Mouse (Mus musculus) activated CD4-positive, CD25-positive, alpha-beta regulatory T cell, adult 4 months (primary cell): ENCODE measurements around the gene Cdk12. TPM values are rescaled to one million over a fixed set of nuclear protein-coding genes. Genes with fewer than 3 reads are reported as not detected.

ENCODE experiments used
- ATAC-seq: one replicate; pipeline ENCODE4 v1.8.0; 2017
- polyA plus RNA-seq, 2 experiments: library from polyadenylated mRNA; unstranded; fragments of 100-300 nt; shearing (Covaris generic); gene quantifications; one replicate each; pipeline ENCODE4 v1.2.1; 2017

Cdk12 gene
- polyA plus RNA-seq, 2 experiments from 2014 or later: 24.6 to 24.9 TPM

DNA sequence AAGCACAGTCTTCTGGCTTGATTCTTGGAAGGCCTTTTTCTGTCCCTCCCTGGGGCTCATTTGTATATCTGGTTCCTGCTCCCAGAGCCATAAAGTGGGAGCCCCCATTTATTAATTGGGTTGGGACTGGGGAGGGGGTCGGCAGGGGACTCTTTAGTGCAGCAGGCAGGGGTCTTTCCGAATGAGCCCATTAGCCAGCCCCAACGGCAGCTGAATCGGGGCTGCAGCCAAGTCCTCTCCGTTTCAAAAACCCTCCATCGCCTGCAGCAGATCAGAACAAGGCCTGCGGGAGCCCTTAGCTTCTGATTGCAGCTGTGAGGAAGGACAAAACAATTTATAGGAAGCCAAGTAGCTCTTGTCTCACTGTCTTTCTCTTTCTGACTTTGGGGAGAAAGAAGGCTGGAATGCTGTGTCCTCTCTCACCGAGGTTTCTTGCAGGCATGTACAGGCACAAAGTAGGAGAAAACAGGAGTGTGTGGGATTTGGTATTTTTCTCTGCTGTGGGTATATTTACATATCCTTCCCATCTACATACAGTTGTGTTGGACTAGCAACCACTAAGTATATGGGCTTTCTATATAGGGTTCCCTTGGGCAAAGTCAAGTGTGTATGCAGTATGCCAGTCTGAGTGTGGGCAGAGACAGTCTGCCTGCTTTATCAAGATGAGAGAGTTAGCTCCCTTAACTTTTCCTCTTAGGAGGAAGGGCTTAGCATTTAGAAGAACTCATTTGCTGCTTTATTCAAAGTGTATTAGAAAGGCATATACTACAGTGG lies 58.0 kb downstream of the Cdk12 start:
- no peak for ATAC-seq

DNA sequence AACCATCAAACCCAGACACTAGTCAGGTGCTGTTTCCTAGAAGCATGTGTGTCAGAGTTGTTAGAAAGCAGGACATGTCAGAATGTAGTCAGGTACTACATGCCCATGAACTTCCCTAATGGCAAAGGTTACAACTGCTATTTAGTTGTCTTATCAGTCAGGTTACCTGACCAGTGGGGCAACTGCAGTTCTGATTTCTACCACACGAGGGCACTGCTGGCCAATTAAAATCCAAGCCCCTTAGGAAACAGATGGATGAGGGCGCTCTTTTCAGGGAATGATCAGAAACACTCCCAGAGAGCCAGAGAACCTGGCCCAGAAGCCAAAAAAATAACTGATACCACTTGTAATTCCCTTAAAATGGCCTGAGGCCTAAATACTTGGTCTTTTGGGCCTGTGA lies 62.2 kb downstream of the Cdk12 start:
- no peak for ATAC-seq

DNA sequence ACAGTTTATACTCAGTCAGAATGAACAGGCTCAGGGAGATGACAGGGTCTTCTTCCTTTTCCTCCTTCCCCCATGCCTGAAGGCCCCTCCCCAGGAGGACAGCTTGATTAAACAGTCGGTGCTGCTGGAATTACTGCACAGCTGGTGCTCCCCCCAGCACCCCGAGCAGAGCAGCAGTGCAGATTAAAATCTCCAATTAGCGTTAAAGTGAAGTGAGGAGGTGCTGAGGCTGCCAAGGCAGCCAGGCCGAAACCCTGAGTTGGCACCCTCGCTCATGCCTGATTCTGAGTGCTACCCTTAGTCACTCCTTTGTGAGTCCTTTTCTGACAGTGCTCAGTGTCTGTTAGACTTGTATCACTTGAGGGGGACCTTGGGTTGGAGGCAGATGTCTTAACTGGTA lies 63.0 kb downstream of the Cdk12 start:
- ATAC-seq: no peak

DNA sequence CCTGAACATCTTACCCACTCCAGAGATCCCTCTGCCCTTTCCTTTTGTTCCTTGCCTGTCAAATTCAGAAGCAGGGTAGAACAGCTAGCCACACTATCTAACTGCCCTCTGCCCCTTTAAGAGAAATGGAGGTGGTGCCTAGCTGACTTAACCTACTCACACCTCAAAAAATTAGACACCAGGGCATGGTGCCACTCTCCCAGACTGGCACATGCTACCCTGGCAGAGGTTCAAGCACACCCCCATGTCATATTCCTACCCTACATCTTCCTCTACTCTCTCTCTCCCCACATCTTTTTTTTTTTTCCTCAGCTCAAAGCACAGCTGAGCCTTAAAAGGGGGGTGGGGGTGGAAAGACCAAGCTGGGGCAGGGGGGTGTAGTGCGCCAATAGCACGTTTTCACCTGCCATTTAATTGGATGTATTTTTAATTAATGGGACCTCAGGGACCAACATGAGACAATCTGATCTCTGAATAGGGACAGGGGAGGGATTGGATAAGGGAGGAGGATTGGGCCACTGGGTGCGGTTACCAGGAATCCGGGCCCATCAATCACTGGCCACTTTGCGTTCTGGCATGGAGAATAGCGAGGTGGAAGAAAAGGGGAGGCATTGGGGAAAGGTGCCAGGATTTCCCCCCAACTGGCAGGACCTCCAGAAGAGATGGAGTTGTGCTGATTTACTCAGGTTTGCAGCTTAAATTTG lies 64.0 kb downstream of the Cdk12 start:
- no peak for ATAC-seq

DNA sequence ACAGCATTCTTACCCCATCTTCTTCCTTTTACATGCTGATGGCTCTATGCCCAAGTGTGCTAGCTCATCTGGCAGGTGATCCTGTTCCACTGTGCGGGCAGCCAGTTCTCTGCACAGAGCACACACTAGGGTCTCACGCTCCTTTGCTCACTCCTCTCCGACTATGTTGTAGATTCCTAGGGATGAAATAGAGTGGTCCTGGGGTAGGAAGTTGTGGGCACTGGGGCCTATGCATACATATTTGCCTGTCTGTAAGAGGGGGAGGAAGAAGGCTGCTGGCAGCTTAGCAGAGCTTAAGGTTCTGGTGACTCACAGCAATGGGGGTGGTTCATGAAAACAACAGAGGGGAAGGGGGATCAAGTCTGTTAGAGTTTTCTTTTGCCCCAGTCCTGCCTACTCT lies 67.2 kb downstream of the Cdk12 start:
- no peak for ATAC-seq

DNA sequence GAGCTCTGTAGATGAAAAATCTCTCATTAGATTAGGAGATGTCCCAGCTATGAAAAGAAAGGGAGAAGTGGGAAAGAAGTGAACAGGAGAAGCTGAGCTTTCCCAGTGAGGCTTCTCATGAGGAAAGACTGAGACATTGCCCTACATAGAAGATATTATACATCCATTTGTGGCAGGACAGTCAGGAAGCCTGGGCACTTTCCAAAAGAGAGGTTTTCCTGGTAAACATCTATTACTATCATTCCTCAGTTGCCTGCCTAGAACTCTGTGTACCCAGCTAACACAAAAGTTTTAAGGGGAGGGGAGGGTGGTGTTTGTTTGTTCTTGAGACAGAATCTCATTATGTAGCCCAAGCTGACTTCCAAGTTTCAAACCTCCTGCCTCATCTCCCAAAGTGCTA lies 67.6 kb downstream of the Cdk12 start:
- no peak for ATAC-seq

DNA sequence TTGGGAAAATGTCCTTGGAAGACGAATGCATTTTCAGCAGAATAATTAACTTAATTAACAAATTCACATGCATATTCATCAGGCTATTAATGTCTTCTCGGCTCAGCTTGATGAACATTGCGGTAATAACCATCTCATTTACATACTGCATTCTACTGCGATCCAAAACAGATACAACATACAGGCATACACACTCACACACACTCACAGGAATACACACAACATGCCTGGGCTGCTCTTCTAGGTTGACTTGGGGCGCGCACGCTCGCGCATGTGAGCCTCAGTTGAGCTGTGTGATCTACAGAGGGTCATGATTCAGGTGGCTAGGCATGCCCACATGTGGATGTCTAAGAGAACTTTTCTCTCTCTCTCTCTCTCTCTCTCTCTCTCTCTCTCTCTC lies 80.9 kb downstream of the Cdk12 start:
- ATAC-seq: no peak

DNA sequence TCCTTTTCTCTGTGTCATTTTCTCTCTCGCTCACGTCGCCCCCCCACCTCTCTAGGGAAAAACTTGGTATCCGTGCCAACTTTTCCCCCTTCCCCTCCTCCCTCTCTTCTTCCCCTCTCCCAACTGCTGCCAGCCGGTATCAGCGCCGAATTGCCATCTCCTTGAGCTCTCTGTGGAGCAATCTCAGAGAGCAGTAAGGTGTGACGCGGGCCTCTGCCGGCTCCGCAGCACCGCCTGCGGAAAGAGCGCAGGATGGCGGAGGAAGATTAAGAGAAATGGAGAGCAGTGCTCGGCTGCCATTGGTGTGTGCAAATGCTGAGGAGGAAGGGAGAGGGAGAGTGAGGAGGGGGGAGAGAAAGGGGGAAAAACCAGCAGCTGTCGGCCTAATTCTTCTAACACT lies 81.4 kb downstream of the Cdk12 start:
- ATAC-seq: no peak

DNA sequence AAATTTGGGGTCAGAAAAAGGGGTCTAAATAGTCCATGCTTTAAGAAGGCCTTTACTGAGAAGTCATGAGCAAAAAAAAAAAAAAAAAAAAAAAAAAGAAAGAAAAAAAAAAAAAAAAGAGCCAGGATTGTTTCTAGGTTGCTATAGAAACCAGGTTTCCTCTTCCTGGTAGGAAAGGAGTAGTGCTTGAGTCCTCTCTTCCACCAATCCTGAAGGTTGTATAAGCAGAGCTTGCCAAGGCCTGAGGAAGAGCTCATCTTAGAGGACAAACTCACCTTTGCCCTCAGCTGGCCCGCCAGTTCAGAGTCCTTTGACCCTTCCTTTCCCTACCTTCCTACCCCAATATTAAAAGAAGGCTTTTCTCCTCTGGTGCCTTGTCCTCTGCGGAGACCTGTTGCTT lies 82.5 kb downstream of the Cdk12 start:
- ATAC-seq: no peak

DNA sequence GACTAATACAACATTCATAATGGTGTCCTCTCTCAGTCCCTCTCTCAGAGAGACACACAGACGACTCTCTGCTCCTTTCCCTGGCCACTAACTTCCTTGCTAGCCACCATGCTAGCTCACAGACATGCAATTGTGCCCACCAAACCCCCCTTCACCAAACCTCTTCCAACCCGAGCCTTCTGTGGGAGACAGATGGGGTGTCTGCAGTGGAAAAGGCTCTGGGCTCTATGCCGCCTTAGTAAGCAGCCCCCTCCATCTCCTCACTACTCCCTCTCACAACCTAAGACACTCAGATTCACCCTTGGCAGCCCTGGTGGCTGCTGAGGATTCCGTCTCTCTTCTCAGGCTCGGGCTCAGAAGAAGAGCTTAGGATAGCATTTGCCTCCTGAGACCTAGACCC lies 84.7 kb downstream of the Cdk12 start:
- no peak for ATAC-seq

DNA sequence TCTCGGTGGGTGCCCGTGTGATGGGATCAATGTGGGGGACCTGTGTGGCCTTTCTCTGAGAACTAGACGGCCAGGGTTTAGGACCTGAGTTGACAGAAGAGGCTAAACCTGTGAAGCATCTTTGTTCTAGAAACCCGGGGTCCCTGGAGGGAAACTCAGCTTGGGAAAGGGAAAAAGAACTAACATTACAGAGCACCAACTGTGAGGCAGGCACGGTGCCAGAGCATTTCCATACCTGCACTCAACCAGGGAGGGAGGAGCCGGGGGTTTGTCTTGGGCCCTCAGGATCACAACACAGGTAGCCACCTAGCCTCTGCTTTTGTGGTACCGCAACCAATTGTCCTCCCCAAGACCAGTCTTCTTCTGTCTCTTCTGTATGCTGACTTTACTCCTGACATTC lies 85.1 kb downstream of the Cdk12 start:
- ATAC-seq: no peak

DNA sequence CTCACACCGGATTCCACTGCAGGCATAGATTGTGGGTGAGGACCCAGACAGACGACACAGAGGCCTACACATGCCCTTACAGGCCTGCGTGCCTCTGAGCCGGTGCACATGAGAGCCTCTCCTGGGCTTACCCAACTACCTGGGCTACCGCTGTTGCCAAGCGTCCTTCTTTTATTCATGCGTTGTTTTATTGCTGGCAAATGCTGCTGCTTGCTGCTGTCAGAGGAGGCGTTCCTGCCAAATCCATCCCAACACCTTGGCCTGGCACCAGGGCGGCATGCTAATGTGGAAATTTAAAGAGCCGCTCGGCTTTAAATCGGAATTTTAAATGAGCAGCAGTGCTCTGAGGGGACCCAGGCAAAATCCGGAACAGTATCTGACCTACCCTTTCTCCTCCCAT lies 87.0 kb downstream of the Cdk12 start:
- no peak for ATAC-seq

DNA sequence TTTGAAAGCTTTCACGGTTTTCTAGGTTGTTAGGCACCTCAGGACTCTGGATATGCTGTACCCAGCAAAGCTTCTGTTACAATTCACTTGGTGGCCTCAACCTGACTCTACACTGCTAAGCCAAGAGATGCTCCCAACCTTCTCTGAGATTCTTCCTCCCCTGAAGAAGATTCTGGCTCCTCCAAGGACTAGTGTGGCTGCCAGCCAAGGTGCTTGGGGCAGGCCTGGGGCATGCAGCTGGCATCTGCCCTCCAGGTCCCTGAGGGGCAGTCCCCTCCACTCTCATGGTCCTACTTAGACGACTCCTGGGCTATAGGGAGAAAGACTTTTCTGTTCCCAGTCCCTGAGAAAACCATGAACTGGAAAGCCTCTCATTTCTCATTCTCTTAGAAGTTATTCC lies 88.0 kb downstream of the Cdk12 start:
- no peak for ATAC-seq

DNA sequence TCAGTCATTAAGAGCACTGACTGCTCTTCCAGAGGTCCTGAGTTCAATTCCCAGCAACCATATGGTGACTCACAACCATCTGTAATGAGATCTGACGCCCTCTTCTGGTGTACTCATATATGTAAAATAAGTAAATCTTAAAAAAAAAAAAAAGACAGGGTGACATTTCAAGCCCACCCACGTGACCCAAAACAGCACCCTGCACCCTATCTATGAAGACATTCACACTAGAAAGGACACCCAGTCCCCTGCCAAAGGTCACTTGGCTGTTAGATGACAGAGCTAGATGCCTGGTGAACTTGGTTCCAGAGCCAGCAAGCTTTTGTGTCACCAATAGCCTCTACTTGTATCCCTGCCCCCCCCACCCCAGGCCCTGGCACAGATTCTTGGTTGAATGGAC lies 90.2 kb downstream of the Cdk12 start:
- ATAC-seq: no peak

DNA sequence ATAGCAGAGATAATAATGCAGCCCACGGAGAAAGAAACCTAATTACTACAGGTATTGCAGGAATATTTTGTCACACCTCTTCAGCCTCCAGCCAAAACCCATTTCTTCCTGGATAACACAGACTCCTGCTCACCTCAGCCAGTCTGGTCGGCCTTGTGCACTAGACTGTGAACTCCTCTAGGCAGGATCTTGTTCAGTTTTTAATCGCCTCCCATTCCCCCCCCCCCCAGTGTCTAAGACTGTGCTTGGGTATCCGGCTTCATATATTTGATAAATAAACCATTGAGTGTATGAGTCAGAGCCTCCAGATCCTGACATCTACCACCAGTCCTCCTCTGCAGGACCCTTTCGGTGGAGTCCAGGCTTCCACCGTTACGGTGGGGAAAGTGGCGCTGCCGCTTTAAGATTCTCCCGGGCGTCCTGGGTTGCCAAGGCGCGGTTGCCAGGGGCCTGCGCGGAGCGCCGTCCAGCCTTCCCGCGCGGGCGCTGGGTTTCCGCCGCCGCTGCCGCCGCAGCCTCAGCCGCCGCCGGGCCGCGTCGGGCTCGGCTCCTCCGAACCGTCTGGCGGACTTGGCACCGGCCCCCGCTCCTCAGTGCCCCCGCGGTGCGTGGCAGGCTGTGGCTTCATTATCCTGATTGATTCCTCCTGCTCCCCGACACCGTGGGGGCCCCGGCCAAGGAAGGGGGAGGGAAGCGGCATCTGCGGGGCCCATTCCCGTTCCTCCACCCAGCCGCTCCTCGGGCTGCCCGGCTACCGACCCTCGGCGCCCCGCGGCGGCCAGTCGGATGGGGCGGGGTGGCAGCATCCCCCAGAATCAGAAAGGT lies 91.5 kb downstream of the Cdk12 start:
- peak; percentile 28 for ATAC-seq

DNA sequence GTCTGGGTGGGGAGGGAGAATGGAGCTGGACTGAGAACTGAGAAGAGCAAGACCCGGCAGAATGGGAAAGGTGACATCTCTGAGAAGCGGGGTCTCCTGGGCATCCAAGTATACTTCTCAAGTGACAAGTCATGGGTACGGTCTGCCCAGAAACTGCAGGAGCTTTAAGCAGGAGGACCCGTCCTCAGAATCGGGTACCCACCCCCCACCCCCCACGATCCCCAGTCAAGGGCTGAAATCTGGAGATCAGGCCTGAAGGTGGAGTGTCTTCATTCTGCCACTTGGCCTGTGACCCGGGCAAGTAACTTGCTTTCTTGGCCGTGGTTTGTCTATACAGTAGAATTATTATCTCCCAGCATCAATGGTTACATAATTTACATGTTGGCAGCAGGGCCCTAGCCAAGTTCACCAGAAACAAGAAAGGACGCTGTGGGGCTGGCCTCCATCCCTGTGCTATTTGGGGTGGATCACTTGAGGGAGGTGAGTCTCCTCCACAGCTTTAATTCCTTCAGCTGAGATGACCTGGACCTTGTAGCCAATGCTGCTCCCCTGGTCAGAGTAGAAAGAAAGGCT lies 92.2 kb downstream of the Cdk12 start:
- ATAC-seq: no peak

DNA sequence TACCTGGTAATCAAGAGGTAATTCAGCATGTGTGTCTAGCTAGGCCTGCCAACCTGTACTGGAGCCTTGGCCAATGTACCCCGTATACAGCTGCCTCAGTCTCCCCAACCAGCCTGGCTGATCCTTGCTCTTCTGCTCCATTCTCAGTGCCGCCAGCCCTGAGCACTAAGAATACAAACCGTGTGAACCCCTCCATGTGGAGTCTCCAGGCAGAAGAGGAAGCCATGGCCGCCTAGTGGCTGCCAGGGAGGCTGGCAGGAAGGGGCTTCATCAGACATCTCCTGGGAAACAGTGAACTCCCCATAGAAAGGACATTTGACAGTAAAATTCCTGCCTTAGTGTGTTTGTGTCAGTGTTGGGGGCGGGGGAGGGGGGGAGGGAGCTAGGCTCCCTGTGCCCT lies 93.4 kb downstream of the Cdk12 start:
- ATAC-seq: no peak

DNA sequence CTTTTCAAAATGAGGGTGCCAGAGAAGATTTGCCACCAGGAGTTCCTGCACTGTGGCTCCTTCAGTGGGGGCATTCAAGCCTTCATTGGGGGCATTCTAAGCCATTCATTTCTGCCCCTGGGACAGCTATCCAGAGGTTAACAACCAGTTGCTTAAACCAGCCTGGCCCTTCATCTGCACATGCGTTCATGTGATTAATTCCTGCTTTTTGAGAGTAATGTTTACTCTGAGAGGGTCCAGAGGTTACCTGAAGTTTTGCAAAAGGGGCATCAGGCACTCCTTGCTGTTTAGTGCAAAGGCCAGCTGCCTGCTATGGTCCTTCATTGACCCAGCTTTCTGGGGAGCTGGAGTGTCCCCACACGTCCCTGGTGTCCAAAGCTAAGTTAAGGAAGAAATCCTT lies 94.1 kb downstream of the Cdk12 start:
- no peak for ATAC-seq

DNA sequence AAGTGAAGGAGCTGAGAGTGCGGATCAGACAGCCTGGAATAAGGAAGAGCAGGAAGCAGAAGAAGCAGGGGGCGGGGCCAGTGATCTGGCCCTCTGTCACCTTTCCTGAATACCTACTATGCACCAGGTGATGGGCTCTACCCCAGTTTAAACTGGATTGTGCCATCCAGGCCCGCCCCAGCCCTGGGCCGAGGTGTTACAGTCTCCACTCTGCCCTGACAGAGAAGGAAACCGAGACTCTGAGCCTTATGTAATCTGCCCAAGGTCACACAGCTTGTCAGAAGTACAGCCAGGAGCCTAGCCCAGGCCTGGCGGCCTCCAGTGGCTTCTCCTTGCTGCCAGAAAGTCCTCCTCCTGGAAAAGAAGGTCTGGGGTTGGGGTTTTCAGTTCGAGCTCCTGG lies 94.9 kb downstream of the Cdk12 start:
- ATAC-seq: no peak

DNA sequence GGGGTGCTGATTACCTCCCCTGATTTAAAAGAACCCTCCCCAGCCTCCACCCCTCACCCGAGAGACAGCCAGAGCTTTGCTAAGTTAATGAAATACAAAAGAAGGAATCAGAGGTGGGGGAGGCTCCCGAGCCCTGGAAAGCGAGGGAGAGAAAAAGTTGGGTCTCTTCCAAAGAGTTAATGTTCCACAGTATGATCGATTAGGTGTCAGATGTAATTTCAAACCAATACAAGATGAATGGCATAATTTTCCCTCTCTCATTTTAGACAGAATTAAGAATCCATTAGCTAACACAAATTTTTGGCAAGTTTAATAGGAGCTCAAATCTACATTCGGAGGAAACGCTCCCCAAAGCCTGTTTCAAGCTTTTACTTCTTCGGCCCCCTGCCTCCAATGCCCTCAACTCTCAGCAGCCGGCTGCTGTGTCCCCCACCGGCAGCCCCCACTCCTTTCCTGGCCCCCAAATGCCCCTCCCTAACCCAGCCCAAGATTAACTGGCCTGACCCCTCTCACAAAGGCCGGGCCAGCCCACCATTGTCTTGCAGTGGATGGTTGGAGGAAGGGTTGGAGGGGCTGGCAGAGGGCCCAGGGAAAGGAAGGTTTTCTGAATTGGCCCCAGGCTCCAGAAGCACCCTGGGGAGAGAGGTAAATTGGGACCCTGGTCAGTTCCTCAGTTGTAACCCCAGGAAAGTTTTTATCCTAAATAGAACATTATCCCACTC lies 95.8 kb downstream of the Cdk12 start:
- no peak for ATAC-seq

DNA sequence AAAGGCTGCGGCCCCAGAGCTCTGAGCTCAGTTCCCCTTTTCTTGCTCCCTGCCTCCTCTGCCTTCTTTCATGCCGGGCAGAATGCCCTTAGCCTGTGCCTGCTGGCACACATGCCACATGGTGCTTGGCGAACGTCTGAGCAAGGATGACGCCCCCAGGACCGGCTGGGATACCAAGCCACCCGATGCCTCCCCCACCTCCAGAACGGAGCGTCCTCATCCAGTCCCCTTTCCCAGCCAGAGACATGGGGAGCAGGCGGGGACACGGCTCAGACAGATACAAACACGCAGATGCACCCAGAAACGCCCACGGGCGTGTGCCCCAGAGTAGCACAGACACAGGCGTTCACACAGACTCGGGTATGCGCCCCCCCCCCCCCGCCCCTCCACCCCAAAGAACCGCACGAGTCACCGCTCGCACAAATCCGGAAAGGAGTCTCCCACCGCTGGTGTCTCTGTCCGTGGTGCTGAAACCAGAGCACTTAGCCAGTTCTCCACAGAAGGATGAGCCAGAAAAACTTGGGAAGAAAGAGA lies 111.0 kb downstream of the Cdk12 start:
- ATAC-seq: no peak

DNA sequence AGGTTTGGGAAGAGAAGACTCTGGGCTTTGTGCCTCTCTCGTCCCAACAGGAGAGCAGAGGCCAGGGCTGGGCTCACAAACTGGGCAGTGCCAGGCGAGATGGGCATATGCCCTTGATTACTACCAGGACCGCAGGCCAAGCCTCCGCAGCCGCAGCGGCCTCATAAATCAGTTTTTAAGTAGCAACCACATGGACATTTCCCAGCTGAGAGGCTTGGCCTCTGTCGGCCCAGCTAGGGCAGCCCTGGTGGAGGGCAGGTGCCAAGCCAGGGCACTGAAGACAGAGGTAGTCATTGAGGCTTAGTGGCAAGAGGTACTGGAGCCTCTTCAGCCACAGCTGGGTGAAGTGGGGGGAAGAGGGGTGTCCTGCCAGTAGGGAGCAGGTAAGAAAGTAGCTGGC lies 114.6 kb downstream of the Cdk12 start:
- ATAC-seq: no peak
